Mouse (Mus musculus) Patski (cell line): ENCODE data around the gene Disc1. TPM values are rescaled to one million over a fixed set of nuclear protein-coding genes. Genes with fewer than 3 reads are reported as not detected.

Source experiments
- ATAC-seq: fragments of 100-300 bp; one replicate; pipeline ENCODE4 v1.8.0; 2021
- CTCF ChIA-PET: fragments of 350-600 bp; sonication (Branson Sonifier 250); formaldehyde crosslinking; loops from one replicate; lab custom pipeline; 2022; ENCODE audit warnings: inconsistent platforms; lab: Charles Lee
- POLR2A ChIA-PET: fragments of 350-600 bp; sonication (Branson Sonifier 250); formaldehyde crosslinking; loops from one replicate; lab custom pipeline; 2022; ENCODE audit warnings: antibody characterized with exemption, inconsistent platforms; lab: Charles Lee
- DNase-seq: peaks from one replicate; pipeline ENCODE4 v3.0.0-alpha.2; 2011; ENCODE audit warnings: low read depth, low spot score
- H3K27me3 ChIP-seq: fragments of 371-371 bp; one replicate; pipeline ENCODE4 v1.5.1; 2021
- CTCF ChIP-seq: fragments of 100-300 bp; IDR thresholded peaks from one replicate; pipeline ENCODE4 v1.5.1; 2021
- in situ Hi-C: fragments of 300-500 bp; cut with MboI; formaldehyde crosslinking; loops from 3 replicates; pipeline ENCODE4 v1.11.1; 2018; ENCODE audit warnings: low pct_unique_long_range_greater_than_20kb, mixed read lengths
- polyA plus RNA-seq: library from polyadenylated mRNA; unstranded; gene quantifications from one replicate; pipeline ENCODE4 v1.2.3, GENCODE M21; 2021

Disc1 gene
- polyA plus RNA-seq, 1 experiment from 2014 or later, result 0.06 TPM

DNA sequence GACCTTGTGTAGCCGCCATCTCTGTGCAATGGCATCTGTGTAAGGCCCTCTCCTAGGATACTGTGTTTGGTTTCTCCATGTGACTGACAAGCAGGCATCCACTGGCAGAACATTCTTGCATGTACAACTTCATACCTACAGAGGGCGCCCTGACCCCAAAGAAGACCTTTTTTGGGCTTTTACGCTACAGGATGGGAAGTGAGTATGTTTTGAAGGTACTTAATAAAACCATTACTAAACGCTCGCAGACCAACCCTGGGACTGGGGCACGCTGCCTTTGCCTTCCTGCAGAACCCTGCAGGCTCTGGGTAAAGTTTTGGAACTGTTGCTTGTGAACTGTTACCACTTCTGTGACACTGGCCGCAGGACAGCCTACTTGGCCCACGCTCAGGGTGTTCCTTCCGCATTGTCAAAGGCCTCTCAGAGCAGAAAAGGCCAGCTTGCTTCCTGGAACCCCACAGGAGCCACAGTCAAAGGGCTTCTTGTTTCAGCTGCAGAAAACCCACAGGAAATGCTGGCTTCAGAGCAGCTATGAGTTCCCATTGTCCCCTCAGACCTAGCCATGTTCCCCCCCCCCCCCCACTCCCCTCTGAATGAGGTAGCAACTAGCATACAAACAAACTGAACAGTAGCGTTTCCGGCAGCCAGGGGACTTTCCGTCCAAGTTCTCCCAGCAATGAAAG, 13.1 kb downstream of the Disc1 start:
- DNase-seq (no peak), ATAC-seq (no peak)
- CTCF ChIA-PET, result interaction anchor here (0.7 to 1.5 kb wide), 5 partner anchors 9 to 780 kb away, joined by 3 read pairs; no protein-coding TSS in a partner anchor
- in situ Hi-C loops, result loop anchor here (5.0 kb wide), 1 partner anchor 805 kb away; no protein-coding TSS in a partner anchor
- TF ChIP-seq CTCF, result peak; percentile 83
- POLR2A ChIA-PET, result interaction anchor here (0.6 kb wide), 1 partner anchor 8 kb away, joined by 4 read pairs; no protein-coding TSS in a partner anchor
- peaks cover 13% of the 10 kb centered on the region for H3K27me3 ChIP-seq

- CTCF ChIA-PET, result interaction anchor here (0.7 to 1.5 kb wide), 4 partner anchors 9 to 780 kb away, joined by 3 read pairs; no protein-coding TSS in a partner anchor
- peaks cover 13% of the 10 kb centered on the region for H3K27me3 ChIP-seq
- in situ Hi-C loops, result loop anchor here (5.0 kb wide), 1 partner anchor 805 kb away; no protein-coding TSS in a partner anchor
- POLR2A ChIA-PET, result no interaction called here
- DNase-seq (no peak), ATAC-seq (no peak)
- no peak for TF ChIP-seq CTCF
These were observed 13.6 kb downstream of the Disc1 start for GRCm38 (mm10) chr8:125067596-125067960.

GRCm38 (mm10) chr8:125068146-125068905, 14.3 kb downstream of the Disc1 start:
- no peak for ATAC-seq
- CTCF ChIA-PET, result interaction anchor here (0.8 to 2.1 kb wide), 10 partner anchors 9 to 803 kb away, joined by 3 to 6 read pairs (median 4); no protein-coding TSS in a partner anchor
- DNase-seq, result no peak
- H3K27me3 ChIP-seq, result peaks cover 13% of the 10 kb centered on the region
- in situ Hi-C loops, result loop anchor here (5.0 kb wide), 1 partner anchor 804 kb away; no protein-coding TSS in a partner anchor
- POLR2A ChIA-PET, result interaction anchor here (0.6 to 1.8 kb wide), 2 partner anchors 45 to 804 kb away, joined by 3 read pairs; no protein-coding TSS in a partner anchor
- peak; percentile 65 for TF ChIP-seq CTCF

GRCm38 (mm10) chr8:125069304-125069703, 15.3 kb downstream of the Disc1 start:
- POLR2A ChIA-PET, result interaction anchor here (0.6 to 1.8 kb wide), 3 partner anchors 43 to 803 kb away, joined by 3 to 8 read pairs (median 3); no protein-coding TSS in a partner anchor
- ATAC-seq, result no peak

GRCm38 (mm10) chr8:125069733-125070132, 15.7 kb downstream of the Disc1 start:
- TF ChIP-seq CTCF, result no peak
- peaks cover 12% of the 10 kb centered on the region for H3K27me3 ChIP-seq
- no peak for DNase-seq
- POLR2A ChIA-PET, result interaction anchor here (1.8 kb wide), 1 partner anchor 802 kb away, joined by 3 read pairs; no protein-coding TSS in a partner anchor
- CTCF ChIA-PET, result interaction anchor here (1.3 to 2.1 kb wide), 4 partner anchors 10 to 801 kb away, joined by 3 to 6 read pairs (median 5); no protein-coding TSS in a partner anchor
- in situ Hi-C loops, result loop anchor here (5.0 kb wide), 1 partner anchor 803 kb away; no protein-coding TSS in a partner anchor
- ATAC-seq, result no peak

More at GRCm38 (mm10) chr8:125069304-125069703, 15.3 kb downstream of the Disc1 start:
- peaks cover 9% of the 10 kb centered on the region for H3K27me3 ChIP-seq
- DNase-seq, result no peak
- CTCF ChIA-PET, result interaction anchor here (0.8 to 2.1 kb wide), 9 partner anchors 8 to 802 kb away, joined by 3 to 6 read pairs (median 4); no protein-coding TSS in a partner anchor
- no peak for TF ChIP-seq CTCF
- in situ Hi-C loops, result loop anchor here (5.0 kb wide), 1 partner anchor 803 kb away; no protein-coding TSS in a partner anchor

GRCm38 (mm10) chr8:125074141-125074540, 20.1 kb downstream of the Disc1 start:
- no peak for DNase-seq
- ChIA-PET POLR2A (interaction anchor here (0.6 kb wide), 1 partner anchor 8 kb away, joined by 4 read pairs; no protein-coding TSS in a partner anchor), CTCF (no interaction called here)
- H3K27me3 ChIP-seq, result peaks cover 15% of the 10 kb centered on the region
- no peak for TF ChIP-seq CTCF
- no peak for ATAC-seq
- in situ Hi-C loops, result no loop called here

GRCm38 (mm10) chr8:125074581-125074980, 20.6 kb downstream of the Disc1 start:
- ChIA-PET CTCF (interaction anchor here (1.7 kb wide), 1 partner anchor 13 kb away, joined by 4 read pairs; no protein-coding TSS in a partner anchor), POLR2A (interaction anchor here (0.6 kb wide), 1 partner anchor 8 kb away, joined by 4 read pairs; no protein-coding TSS in a partner anchor)
- in situ Hi-C loops, result no loop called here
- TF ChIP-seq CTCF, result no peak
- DNase-seq (no peak), ATAC-seq (no peak)
- H3K27me3 ChIP-seq, result peaks cover 15% of the 10 kb centered on the region

DNA sequence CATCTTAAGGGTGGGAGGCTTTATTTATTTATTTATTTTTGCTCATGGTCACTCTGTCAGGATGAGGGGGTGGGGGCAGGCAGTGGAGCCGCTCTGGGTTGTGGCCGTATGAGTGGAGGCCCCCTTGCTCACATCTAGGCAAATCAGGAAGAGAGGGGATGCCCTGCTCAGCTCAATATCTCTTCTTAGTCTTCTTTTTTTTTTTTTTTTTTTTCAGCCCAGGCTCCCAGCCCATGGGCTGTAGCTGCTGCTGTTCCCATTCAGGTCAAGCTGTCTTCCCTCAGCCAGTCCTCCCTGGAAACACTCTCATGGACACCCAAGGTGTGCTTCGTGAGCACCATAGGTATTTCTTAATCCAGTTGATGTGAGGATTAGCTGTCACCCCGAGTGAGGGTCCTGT, 21.4 kb downstream of the Disc1 start:
- peaks cover 15% of the 10 kb centered on the region for H3K27me3 ChIP-seq
- ATAC-seq (no peak), DNase-seq (no peak)
- TF ChIP-seq CTCF, result no peak
- in situ Hi-C loops, result loop anchor here (5.0 kb wide), 1 partner anchor 82 kb away; no protein-coding TSS in a partner anchor
- ChIA-PET CTCF (interaction anchor here (1.7 kb wide), 1 partner anchor 14 kb away, joined by 4 read pairs; no protein-coding TSS in a partner anchor), POLR2A (no interaction called here)

GRCm38 (mm10) chr8:125077326-125077725, 23.3 kb downstream of the Disc1 start:
- H3K27me3 ChIP-seq, result peaks cover 15% of the 10 kb centered on the region
- DNase-seq (no peak), ATAC-seq (no peak)
- no peak for TF ChIP-seq CTCF
- ChIA-PET POLR2A (no interaction called here), CTCF (interaction anchor here (1.2 kb wide), 1 partner anchor 8 kb away, joined by 3 read pairs; no protein-coding TSS in a partner anchor)
- in situ Hi-C loops, result loop anchor here (5.0 kb wide), 1 partner anchor 80 kb away; no protein-coding TSS in a partner anchor
